Mouse (Mus musculus) liver, adult 2 months (tissue): ENCODE measurements around the gene Otp.

Experiments used
- CTCF ChIP-seq: fragments of 200-500 bp; IDR thresholded peaks from 2 replicates; pipeline ENCODE4 v1.5.1; 2011; ENCODE audit warnings: low read depth, low read length, control low read depth
- POLR2A ChIP-seq: fragments of 200-500 bp; IDR thresholded peaks from 2 replicates; pipeline ENCODE4 v1.6.1; 2011; ENCODE audit warnings: low read length, control low read depth; ENCODE audit not compliant: insufficient read depth; ENCODE audit errors: extremely low read depth

DNA sequence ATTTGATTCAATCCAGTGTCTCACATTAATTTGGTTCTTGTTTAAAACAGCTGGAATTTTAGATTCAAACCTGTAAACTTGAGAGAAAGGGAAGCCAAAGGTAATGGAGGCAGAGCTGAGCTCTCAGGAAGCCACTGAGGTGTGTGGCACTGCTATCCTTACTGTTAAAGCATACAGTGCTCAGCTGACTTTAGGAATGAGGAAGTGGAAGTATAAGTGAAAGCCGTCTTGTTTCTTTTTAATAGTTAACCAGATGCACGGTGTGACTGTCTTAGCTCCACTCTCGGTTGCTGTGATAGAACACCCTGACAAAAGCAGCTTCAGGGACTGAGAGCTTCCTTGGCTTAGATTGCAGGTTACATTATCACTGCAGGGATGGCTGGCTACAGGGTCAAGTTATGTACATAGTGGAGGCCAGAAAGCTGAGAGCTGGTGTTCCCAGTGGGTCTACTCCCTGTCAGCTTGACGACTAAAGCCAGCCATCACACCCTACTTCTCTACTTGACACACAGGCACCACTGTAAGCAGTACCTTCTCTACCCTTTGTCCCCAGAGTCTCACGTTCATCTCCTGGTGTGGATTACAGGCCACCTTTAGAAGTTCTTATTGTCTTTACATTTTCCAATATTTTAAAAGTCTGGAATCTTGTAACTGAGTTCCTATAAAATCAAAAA, 37.2 kb upstream of the Otp start:
- TF ChIP-seq CTCF (no peak), POLR2A (no peak)
